Mouse (Mus musculus) kidney, postnatal 0 days (tissue): ENCODE data around the gene Htr2a. TPM values are rescaled to one million over a fixed set of nuclear protein-coding genes. Genes with fewer than 3 reads are reported as not detected.
A peak's percentile ranks its signal among the peaks of the same experiment; 100 is the strongest.

Source experiments
- ATAC-seq: fragments of 200-750 bp; cut with Nextera tagmentation; replicated peaks from 2 replicates; pipeline ENCODE4 v1.8.0; 2017; ENCODE audit warnings: low read depth, moderate number of reproducible peaks, moderate TSS enrichment, moderate library complexity; ENCODE audit not compliant: low FRiP score
- DNase-seq: peaks from one replicate; pipeline ENCODE4 v3.0.0-alpha.2; 2016; ENCODE audit warnings: low spot score
- H3K27ac ChIP-seq: fragments of 300-500 bp; sonication (generic); 2 replicates; pipeline ENCODE4 v1.5.1; 2014; ENCODE audit warnings: mild to moderate bottlenecking
- H3K27me3 ChIP-seq: fragments of 300-500 bp; sonication (generic); 2 replicates; pipeline ENCODE4 v1.6.1; 2014; ENCODE audit warnings: low read length, mixed read lengths; ENCODE audit not compliant: insufficient read depth
- H3K36me3 ChIP-seq: fragments of 300-500 bp; sonication (generic); 2 replicates; pipeline ENCODE4 v1.6.1; 2014; ENCODE audit warnings: low read length, mixed read lengths; ENCODE audit not compliant: insufficient read depth
- H3K4me1 ChIP-seq: fragments of 300-500 bp; sonication (generic); replicated peaks from 2 replicates; pipeline ENCODE4 v1.6.1; 2014; ENCODE audit warnings: antibody characterized with exemption, low read length, mixed read lengths; ENCODE audit not compliant: insufficient read depth
- H3K4me2 ChIP-seq: fragments of 300-500 bp; sonication (generic); 2 replicates; pipeline ENCODE4 v1.6.1; 2014; ENCODE audit warnings: mild to moderate bottlenecking, low read length, moderate library complexity, mixed read lengths
- H3K4me3 ChIP-seq: fragments of 300-500 bp; sonication (generic); replicated peaks from 2 replicates; pipeline ENCODE4 v1.5.1; 2014; ENCODE audit warnings: low read depth, low read length
- H3K9ac ChIP-seq: fragments of 300-500 bp; sonication (generic); 2 replicates; pipeline ENCODE4 v1.6.1; 2014; ENCODE audit warnings: low read depth, low read length
- H3K9me3 ChIP-seq: fragments of 300-500 bp; sonication (generic); replicated peaks from 2 replicates; pipeline ENCODE4 v1.6.1; 2016; ENCODE audit warnings: low read length, inconsistent platforms, mixed read lengths
- CTCF ChIP-seq: IDR thresholded peaks from 2 replicates; pipeline ENCODE4 v1.5.1; 2016; ENCODE audit warnings: antibody characterized with exemption, low read depth, mild to moderate bottlenecking, moderate library complexity
- WGBS: fragments of 180-500 bp; shearing (Covaris S2); extraction: QIAGEN DNeasy Blood & Tissue Kit; methylation state at CpG from one replicate; pipeline ENCODE4 v1.1.7; 2014; 5-methylcytosine and 5-hydroxymethylcytosine counted together
- polyA plus RNA-seq: library from polyadenylated mRNA; unstranded; fragments of >200 nt; fragmentation: Nextera tagmentation; extraction: Ambion mirVana; gene quantifications from 2 replicates; pipeline ENCODE4 v1.2.1, GENCODE M21; 2015

The Htr2a gene
- 0.26 and 0.32 TPM in 2 replicates for polyA plus RNA-seq

DNA sequence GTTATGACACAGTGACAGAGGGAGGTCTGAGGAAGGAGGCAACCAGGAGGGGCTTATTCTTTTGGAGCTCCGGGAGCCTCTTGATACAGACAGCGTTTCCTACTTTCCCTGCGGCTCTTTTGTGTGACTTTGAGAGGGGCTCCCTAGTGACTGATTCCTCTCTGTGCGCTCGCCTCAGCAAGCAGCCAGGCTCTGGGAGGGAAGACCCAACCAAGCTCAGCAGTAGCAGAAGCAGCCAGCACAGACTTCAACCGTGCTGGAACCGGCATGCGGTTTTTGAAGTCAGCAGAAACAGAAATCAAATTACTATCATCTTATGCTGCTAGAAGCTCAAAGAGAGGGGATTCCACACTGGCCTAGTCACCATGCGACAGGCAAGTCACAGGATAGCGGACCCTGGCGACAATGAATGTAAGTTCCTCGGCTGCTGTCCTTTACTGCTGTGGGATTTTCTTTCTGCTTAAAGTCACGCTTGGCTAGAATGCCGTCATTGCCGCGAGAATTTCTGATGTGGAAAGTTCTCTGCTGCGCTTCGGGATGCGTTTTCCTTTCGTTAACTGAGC, at the start of gene Htr2a:
Gene Htr2a (plus strand): TSS at position 22 of the 563 bp plus-strand sequence.
- Histone ChIP-seq H3K4me2 (peak within 1 kb of the TSS; percentile 76), H3K4me1 (no peaks in the 10 kb centered on the region), H3K36me3 (no peaks in the 10 kb centered on the region), H3K9me3 (no peaks in the 10 kb centered on the region), H3K4me3 (peak within 1 kb of the TSS; percentile 38), H3K27me3 (no peaks in the 10 kb centered on the region), H3K27ac (no peak within 1 kb of the TSS), H3K9ac (peak within 1 kb of the TSS; percentile 39)
- TF ChIP-seq CTCF, result peak; percentile 49
- under 1% methylated on average over 20 of the region's 20 CpGs for WGBS
- DNase-seq (peak; percentile 81), ATAC-seq (no peak)

GRCm38 (mm10) chr14:74601333-74602087, 39.1 kb upstream of the Htr2a start:
- no peak overlapping the region for H3K9ac ChIP-seq
- no peak overlapping the region for H3K4me2 ChIP-seq
- DNase-seq, result no peak
- H3K4me1 ChIP-seq, result no peaks in the 10 kb centered on the region
- no peaks in the 10 kb centered on the region for H3K27me3 ChIP-seq
- no peak overlapping the region for H3K27ac ChIP-seq
- no peaks in the 10 kb centered on the region for H3K9me3 ChIP-seq
- no peak for TF ChIP-seq CTCF
- no peaks in the 10 kb centered on the region for H3K36me3 ChIP-seq
- no peak overlapping the region for H3K4me3 ChIP-seq
- no peak for ATAC-seq
- WGBS, result 75% methylated on average over 5 of the region's 5 CpGs

- no peak overlapping the region for H3K27ac ChIP-seq
- WGBS, result 45% methylated on average over 7 of the region's 7 CpGs
- no peaks in the 10 kb centered on the region for H3K27me3 ChIP-seq
- ATAC-seq (no peak), DNase-seq (peak; percentile 70)
- H3K9me3 ChIP-seq, result no peaks in the 10 kb centered on the region
- peak; percentile 92 for TF ChIP-seq CTCF
- no peak overlapping the region for H3K9ac ChIP-seq
- H3K4me2 ChIP-seq, result no peak overlapping the region
- H3K36me3 ChIP-seq, result no peaks in the 10 kb centered on the region
- H3K4me1 ChIP-seq, result no peaks in the 10 kb centered on the region
- H3K4me3 ChIP-seq, result no peak overlapping the region
Measured at GRCm38 (mm10) chr14:74602543-74602942, 38.1 kb upstream of the Htr2a start.

GRCm38 (mm10) chr14:74603131-74603766, 37.4 kb upstream of the Htr2a start:
- Histone ChIP-seq H3K27me3 (no peaks in the 10 kb centered on the region), H3K9me3 (no peaks in the 10 kb centered on the region), H3K27ac (no peak overlapping the region), H3K4me1 (no peaks in the 10 kb centered on the region), H3K9ac (no peak overlapping the region), H3K4me3 (no peak overlapping the region), H3K36me3 (no peaks in the 10 kb centered on the region), H3K4me2 (no peak overlapping the region)
- 72% methylated on average over 7 of the region's 7 CpGs for WGBS
- TF ChIP-seq CTCF, result no peak
- DNase-seq, result no peak
- no peak for ATAC-seq

DNA sequence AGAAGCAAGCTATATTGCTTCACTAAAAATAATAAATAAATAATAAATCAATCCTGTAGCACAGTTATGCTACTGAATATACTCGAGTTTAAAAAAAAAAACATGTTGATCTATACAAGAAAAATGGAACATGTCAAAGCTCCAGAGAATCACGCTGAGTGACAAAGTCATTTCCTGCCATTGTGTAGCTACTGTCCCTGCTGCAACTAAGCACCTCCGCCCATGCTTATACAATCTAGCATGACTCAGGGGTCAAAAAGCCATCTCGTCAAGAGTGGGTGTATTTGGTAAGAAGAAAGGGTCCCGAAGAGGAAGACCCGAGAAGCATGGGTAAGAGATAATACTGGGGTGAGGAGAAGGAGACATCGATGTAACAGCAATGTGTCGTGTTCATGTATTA, 29.3 kb upstream of the Htr2a start:
- H3K36me3 ChIP-seq, result no peaks in the 10 kb centered on the region
- no peak for TF ChIP-seq CTCF
- no peak for ATAC-seq
- H3K4me2 ChIP-seq, result no peak overlapping the region
- DNase-seq, result peak; percentile 29
- H3K4me1 ChIP-seq, result no peaks in the 10 kb centered on the region
- H3K27me3 ChIP-seq, result no peaks in the 10 kb centered on the region
- no peak overlapping the region for H3K4me3 ChIP-seq
- 67% methylated on average over 8 of the region's 8 CpGs for WGBS
- H3K9ac ChIP-seq, result no peak overlapping the region
- no peaks in the 10 kb centered on the region for H3K9me3 ChIP-seq
- H3K27ac ChIP-seq, result no peak overlapping the region

DNA sequence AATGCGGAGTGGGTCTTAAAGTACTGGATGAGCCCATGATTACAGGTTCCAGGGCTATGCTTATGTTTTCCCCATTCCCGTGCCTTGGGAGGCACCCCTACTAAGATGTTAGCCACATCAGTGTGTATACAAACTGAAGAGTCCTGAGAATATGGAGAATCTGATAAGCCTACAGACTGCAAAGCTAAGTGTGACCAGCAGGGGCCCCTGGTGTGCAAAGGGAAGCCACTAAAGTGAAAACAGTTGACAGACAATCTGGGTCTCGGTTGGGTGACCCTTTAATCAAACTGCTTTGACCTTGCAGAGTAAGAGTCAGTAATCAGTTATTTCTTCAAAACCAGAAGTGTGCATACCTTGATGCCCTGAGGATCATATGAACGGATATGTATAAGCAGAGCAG, 21.8 kb upstream of the Htr2a start:
- H3K27ac ChIP-seq, result no peak overlapping the region
- H3K4me2 ChIP-seq, result no peak overlapping the region
- H3K9ac ChIP-seq, result no peak overlapping the region
- WGBS, result 66% methylated on average over 4 of the region's 4 CpGs
- H3K4me3 ChIP-seq, result no peak overlapping the region
- DNase-seq (peak; percentile 14), ATAC-seq (no peak)
- no peaks in the 10 kb centered on the region for H3K27me3 ChIP-seq
- TF ChIP-seq CTCF, result peak; percentile 61
- no peaks in the 10 kb centered on the region for H3K4me1 ChIP-seq
- H3K36me3 ChIP-seq, result no peaks in the 10 kb centered on the region
- no peaks in the 10 kb centered on the region for H3K9me3 ChIP-seq
